Mouse (Mus musculus) brain, embryonic 14.5 days (tissue): ENCODE data around the gene Hoxa4. TPM values are rescaled to one million over a fixed set of nuclear protein-coding genes. Genes with fewer than 3 reads are reported as not detected.

Experiments
- DNase-seq: peaks from one replicate; pipeline ENCODE4 v3.0.0-alpha.2; 2011; ENCODE audit warnings: low read depth
- CTCF ChIP-seq: fragments of 200-500 bp; IDR thresholded peaks from 2 replicates; pipeline ENCODE4 v1.5.1; 2012; ENCODE audit warnings: inconsistent platforms, mild to moderate bottlenecking, moderate library complexity, borderline replicate concordance; ENCODE audit not compliant: insufficient read depth, insufficient read length; ENCODE audit errors: extremely low read depth
- POLR2A ChIP-seq: fragments of 200-500 bp; IDR thresholded peaks from 2 replicates; pipeline ENCODE4 v1.6.1; 2012; ENCODE audit warnings: mild to moderate bottlenecking, inconsistent platforms, borderline replicate concordance; ENCODE audit not compliant: poor library complexity, insufficient read depth, insufficient read length, severe bottlenecking; ENCODE audit errors: extremely low read depth
- polyA plus RNA-seq: library from polyadenylated mRNA; depleted of rRNA; stranded (reverse); fragments of >200 nt; gene quantifications from 2 replicates; pipeline ENCODE4 v1.2.3, GENCODE M21; 2012; rRNA removed

The Hoxa4 gene
- polyA plus RNA-seq, 1 experiment = 16.4 TPM

DNA sequence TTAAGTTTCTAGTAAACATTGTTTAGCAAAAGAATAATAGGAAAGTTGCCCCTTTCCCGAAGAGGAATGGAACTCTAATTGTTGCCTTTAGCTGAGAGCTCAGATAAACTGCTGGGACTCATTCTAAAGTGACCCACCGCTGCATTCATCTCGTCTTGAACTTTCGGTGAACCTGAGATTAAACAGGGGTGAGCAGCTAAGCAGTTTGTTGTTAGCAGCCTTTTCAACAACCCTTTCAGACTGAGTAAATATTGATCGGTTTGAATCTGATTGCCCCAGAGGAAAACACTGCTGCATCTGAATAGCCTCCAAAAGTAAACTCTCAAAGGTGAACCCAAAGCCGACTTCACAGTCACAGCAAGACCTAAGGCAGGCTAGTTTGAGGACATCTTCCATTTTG is 38.3 kb downstream of the Hoxa4 start:
- peak; percentile 24 for DNase-seq
- TF ChIP-seq CTCF (no peak), POLR2A (no peak)

DNA sequence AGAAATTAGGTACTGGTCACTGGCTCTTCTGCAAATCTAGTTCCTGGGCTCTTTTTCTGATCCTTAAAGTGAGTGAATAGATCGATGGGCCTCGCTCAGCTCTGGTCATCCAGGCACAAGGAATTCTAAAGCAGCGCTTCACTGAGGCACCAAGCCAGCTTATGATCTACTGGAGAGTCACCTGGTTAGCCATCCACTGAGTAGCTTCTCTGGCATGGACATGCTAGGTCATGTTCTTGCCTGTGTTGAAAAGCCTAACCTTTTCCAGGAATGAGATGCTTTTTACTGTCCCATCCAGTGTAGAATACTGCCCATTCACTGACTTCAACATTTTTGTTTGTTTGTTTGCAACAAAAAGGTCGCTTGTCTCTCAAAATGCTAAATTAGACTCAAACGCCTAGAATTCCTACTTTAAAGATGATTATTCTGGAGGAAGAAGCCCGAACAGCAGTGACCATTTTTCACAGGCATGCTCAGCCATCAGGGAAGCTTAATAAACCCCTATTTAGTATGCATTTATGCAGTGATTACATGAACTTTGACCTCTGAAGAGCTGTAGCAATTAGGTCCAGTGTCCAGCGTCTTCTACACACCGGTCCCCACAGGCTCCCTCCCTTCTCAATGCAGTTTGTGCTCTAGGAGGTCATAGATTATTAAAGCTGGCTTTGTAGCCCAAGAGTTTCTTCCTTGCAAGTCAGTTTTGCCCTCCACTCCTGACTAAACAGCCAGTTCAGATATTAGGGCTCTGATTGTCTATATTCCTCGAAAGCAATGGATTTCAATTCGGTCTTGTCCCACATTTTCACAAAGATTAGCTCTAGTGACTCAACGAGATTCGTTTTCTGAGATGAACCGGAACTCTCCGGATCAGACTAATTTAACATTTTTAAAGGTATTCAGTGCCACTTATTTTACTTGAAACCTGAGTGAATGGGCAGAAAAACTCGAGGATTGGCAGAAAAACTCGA is 39.0 kb downstream of the Hoxa4 start:
- TF ChIP-seq POLR2A (no peak), CTCF (no peak)
- peak; percentile 32 for DNase-seq

DNA sequence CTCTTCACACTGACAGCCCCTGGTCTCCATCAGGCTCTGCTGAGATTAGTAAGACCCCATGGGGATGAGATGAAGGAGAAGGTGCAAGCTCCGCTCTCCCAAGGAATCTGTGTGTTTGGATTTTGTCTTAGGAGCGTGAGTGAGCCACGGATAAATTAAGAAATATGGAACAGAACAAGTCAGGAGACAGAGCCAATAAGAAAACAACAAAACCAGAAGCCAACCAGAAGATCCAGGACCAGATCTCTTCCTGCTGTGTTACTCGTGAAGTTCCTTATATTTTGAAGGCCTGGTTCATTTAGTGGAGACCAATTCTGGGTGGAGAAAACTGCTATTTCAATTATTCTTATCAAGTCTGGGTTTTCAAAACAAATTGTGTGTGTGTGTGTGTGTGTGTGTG is 40.0 kb downstream of the Hoxa4 start:
- peak; percentile 37 for DNase-seq

DNA sequence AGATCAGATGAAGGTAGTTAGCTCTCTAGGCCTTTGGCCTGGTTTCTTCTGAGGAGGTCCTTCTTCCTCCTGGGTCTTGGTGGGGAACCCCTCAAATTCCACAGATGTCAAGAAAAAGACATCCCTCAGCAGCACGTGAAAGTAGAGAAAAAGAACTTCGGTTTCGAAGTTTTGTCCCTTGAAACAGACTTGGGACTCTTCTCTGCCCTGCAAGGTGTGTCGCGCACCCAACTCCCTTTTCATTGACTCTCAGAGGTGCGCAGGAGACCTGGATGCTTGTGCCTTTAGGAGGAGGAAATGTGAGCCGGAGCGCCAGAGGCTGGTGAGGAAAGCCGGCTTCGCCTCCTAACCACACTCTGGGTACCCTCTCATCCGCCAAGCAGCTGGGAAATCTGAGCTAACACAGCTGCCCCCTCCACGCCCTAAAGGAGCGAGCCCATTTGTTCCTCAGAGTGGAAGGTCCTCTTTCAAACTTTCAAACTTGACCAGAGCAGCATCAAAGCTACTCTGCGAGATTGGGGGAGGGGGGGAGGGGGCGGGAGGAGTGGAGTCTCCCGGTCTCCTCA is 41.1 kb downstream of the Hoxa4 start:
- DNase-seq = peak; percentile 11
- no peak for TF ChIP-seq CTCF
- no peak for TF ChIP-seq POLR2A

More for the DNA sequence above, 40.0 kb downstream of the Hoxa4 start:
- TF ChIP-seq CTCF (no peak), POLR2A (no peak)

Other genes with a start within 250 kb of the Hoxa4 start
- 6.3 and 10.3 TPM in 2 replicates for gene Skap2, start 179.2 kb downstream of the Hoxa4 start, polyA plus RNA-seq
- gene Hoxa1, start 33.4 kb downstream of the Hoxa4 start, polyA plus RNA-seq = 0.39 and 1.2 TPM in 2 replicates
- gene Hoxa2, start 26.9 kb downstream of the Hoxa4 start, polyA plus RNA-seq = 3.2 and 14.2 TPM in 2 replicates
- gene 5730596B20Rik, start 14.3 kb downstream of the Hoxa4 start, polyA plus RNA-seq = 0.10 and 0.67 TPM in 2 replicates
- 5.0 and 47.1 TPM in 2 replicates for gene Hoxa5, start 12.8 kb upstream of the Hoxa4 start, polyA plus RNA-seq
- 0.08 and 3.7 TPM in 2 replicates for gene Hoxa6, start 17.0 kb upstream of the Hoxa4 start, polyA plus RNA-seq
- 1.6 and 20.3 TPM in 2 replicates for gene Hoxa3, start 21.6 kb upstream of the Hoxa4 start, polyA plus RNA-seq
- gene Gm28308, start 21.6 kb upstream of the Hoxa4 start, polyA plus RNA-seq = not detected in 2 replicates
- 0.05 and 0.10 TPM in 2 replicates for gene Hoxa7, start 30.1 kb upstream of the Hoxa4 start, polyA plus RNA-seq
- gene Hoxa9, start 39.3 kb upstream of the Hoxa4 start, polyA plus RNA-seq = 0.10 TPM in 1 of 2 replicates, not detected in the other
- 0.08 and 0.23 TPM in 2 replicates for gene Hoxa10, start 49.1 kb upstream of the Hoxa4 start, polyA plus RNA-seq
- 0.04 TPM in 1 of 2 replicates, not detected in the other for gene Hoxa11, start 54.1 kb upstream of the Hoxa4 start, polyA plus RNA-seq
- gene Hoxa13, start 69.1 kb upstream of the Hoxa4 start, polyA plus RNA-seq = 0.10 TPM in 1 of 2 replicates, not detected in the other
- 1.5 and 3.7 TPM in 2 replicates for gene Evx1, start 121.7 kb upstream of the Hoxa4 start, polyA plus RNA-seq